Mouse (Mus musculus) embryonic facial prominence, embryonic 11.5 days (tissue): Measurements from ENCODE around the gene Csnk1g2. TPM values are rescaled to one million over a fixed set of nuclear protein-coding genes. Genes with fewer than 3 reads are reported as not detected.
A peak's percentile ranks its signal among the peaks of the same experiment; 100 is the strongest.

Experiments used
- ATAC-seq: fragments of 200-750 bp; cut with Nextera tagmentation; replicated peaks from 2 replicates; pipeline ENCODE4 v1.8.0; 2017; ENCODE audit warnings: low read depth; ENCODE audit not compliant: insufficient number of reproducible peaks, low FRiP score, low TSS enrichment
- DNase-seq: peaks from one replicate; pipeline ENCODE4 v3.0.0-alpha.2; 2015; ENCODE audit warnings: low spot score
- H3K27ac ChIP-seq: fragments of 300-500 bp; sonication (generic); replicated peaks from 2 replicates; pipeline ENCODE4 v1.5.1; 2014; ENCODE audit warnings: mild to moderate bottlenecking, low read depth, low read length, control low read depth
- H3K27me3 ChIP-seq: fragments of 300-500 bp; sonication (generic); 2 replicates; pipeline ENCODE4 v1.6.1; 2014; ENCODE audit warnings: mild to moderate bottlenecking, low read length, moderate library complexity, mixed read lengths; ENCODE audit not compliant: control insufficient read depth, insufficient read depth
- H3K36me3 ChIP-seq: fragments of 300-500 bp; sonication (generic); replicated peaks from 2 replicates; pipeline ENCODE4 v1.6.1; 2014; ENCODE audit warnings: low read depth, mild to moderate bottlenecking, low read length, moderate library complexity, mixed read lengths; ENCODE audit not compliant: control insufficient read depth, insufficient read depth
- H3K4me1 ChIP-seq: fragments of 300-500 bp; sonication (generic); 2 replicates; pipeline ENCODE4 v1.6.1; 2014; ENCODE audit warnings: low read length, mixed read lengths; ENCODE audit not compliant: control insufficient read depth, insufficient read depth
- H3K4me2 ChIP-seq: fragments of 300-500 bp; sonication (generic); 2 replicates; pipeline ENCODE4 v1.6.1; 2014; ENCODE audit warnings: low read depth, mild to moderate bottlenecking, control low read depth, low read length, moderate library complexity
- H3K4me3 ChIP-seq: fragments of 300-500 bp; sonication (generic); 2 replicates; pipeline ENCODE4 v1.5.1; 2014; ENCODE audit warnings: low read depth, low read length, control low read depth
- H3K9ac ChIP-seq: fragments of 300-500 bp; sonication (generic); replicated peaks from 2 replicates; pipeline ENCODE4 v1.6.1; 2014; ENCODE audit warnings: mild to moderate bottlenecking, control low read depth, low read length
- H3K9me3 ChIP-seq: fragments of 300-500 bp; sonication (generic); replicated peaks from 2 replicates; pipeline ENCODE4 v1.6.1; 2016; ENCODE audit warnings: mild to moderate bottlenecking, low read length, inconsistent platforms, mixed read lengths; ENCODE audit not compliant: control insufficient read depth
- WGBS: fragments of 180-500 bp; shearing (Covaris S2); extraction: QIAGEN DNeasy Blood & Tissue Kit; methylation state at CpG from one replicate; pipeline ENCODE4 v1.1.7; 2014; 5-methylcytosine and 5-hydroxymethylcytosine counted together
- polyA plus RNA-seq: library from polyadenylated mRNA; unstranded; fragments of >200 nt; fragmentation: Nextera tagmentation; extraction: Ambion mirVana; gene quantifications from 2 replicates; pipeline ENCODE4 v1.2.1, GENCODE M21; 2014

Gene Csnk1g2
- polyA plus RNA-seq, 1 experiment from 2014 or later = 93.4 TPM

- Histone ChIP-seq H3K4me3 (no peak overlapping the region), H3K27ac (no peak overlapping the region), H3K9me3 (no peaks in the 10 kb centered on the region), H3K27me3 (no peaks in the 10 kb centered on the region), H3K4me2 (no peak overlapping the region), H3K36me3 (peaks cover 24% of the 10 kb centered on the region), H3K4me1 (peaks cover 13% of the 10 kb centered on the region), H3K9ac (no peak overlapping the region)
- WGBS = 77% methylated on average over 11 of the region's 11 CpGs
- no peak for DNase-seq
- ATAC-seq = no peak
Measured at GRCm38 (mm10) chr10:80671936-80672690, 49.5 kb downstream of the Csnk1g2 start.

GRCm38 (mm10) chr10:80673690-80674089 lies 51.1 kb downstream of the Csnk1g2 start:
- no peak overlapping the region; the same call in 1 of the 2 replicates for H3K4me2 ChIP-seq
- H3K9me3 ChIP-seq = no peaks in the 10 kb centered on the region
- H3K9ac ChIP-seq = peak overlapping the region; percentile 97
- peaks cover 16% of the 10 kb centered on the region for H3K36me3 ChIP-seq
- no peak overlapping the region for H3K4me3 ChIP-seq
- DNase-seq = no peak
- no peak for ATAC-seq
- H3K27me3 ChIP-seq = no peaks in the 10 kb centered on the region
- WGBS = 89% methylated on average over 3 of the region's 3 CpGs
- H3K27ac ChIP-seq = no peak overlapping the region
- H3K4me1 ChIP-seq = peaks cover 20% of the 10 kb centered on the region

- H3K4me2 ChIP-seq = peak overlapping the region; percentile 77
- H3K9ac ChIP-seq = peak overlapping the region; percentile 97
- 61% methylated on average over 5 of the region's 5 CpGs for WGBS
- peaks cover 20% of the 10 kb centered on the region for H3K4me1 ChIP-seq
- no peak for DNase-seq
- no peak overlapping the region for H3K27ac ChIP-seq
- H3K9me3 ChIP-seq = no peaks in the 10 kb centered on the region
- no peaks in the 10 kb centered on the region for H3K27me3 ChIP-seq
- peaks cover 12% of the 10 kb centered on the region for H3K36me3 ChIP-seq
- no peak for ATAC-seq
- H3K4me3 ChIP-seq = peak overlapping the region; percentile 100
Measured at GRCm38 (mm10) chr10:80674161-80674711, 51.6 kb downstream of the Csnk1g2 start.

GRCm38 (mm10) chr10:80674851-80675404 lies 52.3 kb downstream of the Csnk1g2 start:
- peak overlapping the region; percentile 97 for H3K9ac ChIP-seq
- H3K27me3 ChIP-seq = no peaks in the 10 kb centered on the region
- DNase-seq = no peak
- H3K36me3 ChIP-seq = peaks cover 7% of the 10 kb centered on the region
- no peaks in the 10 kb centered on the region for H3K9me3 ChIP-seq
- H3K4me1 ChIP-seq = peaks cover 20% of the 10 kb centered on the region
- no peak for ATAC-seq
- WGBS = 33% methylated on average over 6 of the region's 6 CpGs
- peak overlapping the region; percentile 100 for H3K4me3 ChIP-seq
- H3K27ac ChIP-seq = peak overlapping the region; percentile 47; the same call in 1 of the 2 replicates
- peak overlapping the region; percentile 77 for H3K4me2 ChIP-seq

GRCm38 (mm10) chr10:80675405-80676197 lies 53.0 kb downstream of the Csnk1g2 start:
- no peaks in the 10 kb centered on the region for H3K27me3 ChIP-seq
- peaks cover 20% of the 10 kb centered on the region for H3K4me1 ChIP-seq
- no peaks in the 10 kb centered on the region for H3K9me3 ChIP-seq
- H3K27ac ChIP-seq = peak overlapping the region; percentile 47
- under 1% methylated on average over 49 of the region's 54 CpGs for WGBS
- H3K4me2 ChIP-seq = peak overlapping the region; percentile 77
- peak overlapping the region; percentile 100 for H3K4me3 ChIP-seq
- peak overlapping the region; percentile 97 for H3K9ac ChIP-seq
- H3K36me3 ChIP-seq = peaks cover 5% of the 10 kb centered on the region; the same call in 1 of the 2 replicates
- ATAC-seq (peak; percentile 20), DNase-seq (peak; percentile 40)

GRCm38 (mm10) chr10:80676198-80676928 lies 53.7 kb downstream of the Csnk1g2 start:
- no peaks in the 10 kb centered on the region for H3K36me3 ChIP-seq
- DNase-seq (peak; percentile 100), ATAC-seq (peak; percentile 93)
- H3K27ac ChIP-seq = peak overlapping the region; percentile 94
- H3K9me3 ChIP-seq = no peaks in the 10 kb centered on the region
- peak overlapping the region; percentile 82 for H3K4me2 ChIP-seq
- peak overlapping the region; percentile 100 for H3K4me3 ChIP-seq
- H3K4me1 ChIP-seq = peaks cover 20% of the 10 kb centered on the region
- no peaks in the 10 kb centered on the region for H3K27me3 ChIP-seq
- peak overlapping the region; percentile 97 for H3K9ac ChIP-seq
- under 1% methylated on average over 59 of the region's 78 CpGs for WGBS

GRCm38 (mm10) chr10:80677128-80677875 lies 54.7 kb downstream of the Csnk1g2 start:
- 40% methylated on average over 9 of the region's 9 CpGs for WGBS
- Histone ChIP-seq H3K9ac (peak overlapping the region; percentile 85), H3K4me2 (peak overlapping the region; percentile 82), H3K27me3 (no peaks in the 10 kb centered on the region), H3K4me1 (peaks cover 20% of the 10 kb centered on the region), H3K27ac (peak overlapping the region; percentile 94), H3K9me3 (no peaks in the 10 kb centered on the region), H3K4me3 (peak overlapping the region; percentile 41), H3K36me3 (no peaks in the 10 kb centered on the region)
- DNase-seq = no peak
- no peak for ATAC-seq
